9 mouse cellular contexts compared by ENCODE assay signal in genomic region chr5:136458102-136458863, GRCm38 (mm10).
A peak's percentile ranks its signal among the peaks of the same experiment; 100 is the strongest.
DNase-seq lines count a peak whose midpoint lies in the region; ATAC-seq lines count a peak whose summit lies in the region.
"Had no signal": no experiment of that assay in that cellular context is flagged by ENCODE, and none has a peak within 500 bp of the region (broad histone marks: within the 10 kb centered on the region; RNA-seq: fewer than 3 reads in every experiment).

No protein-coding gene starts in this region.

- no peak overlapping the region for H3K4me2 ChIP-seq in hindbrain, embryonic 11.5 days (replicated peaks; ENCODE audit: low read depth, low read length)
- H3K4me2 ChIP-seq in hindbrain, embryonic 13.5 days = no peak overlapping the region
- H3K4me2 ChIP-seq: limb, embryonic 15.5 days had no signal

- no peaks in the 10 kb centered on the region for H3K4me1 ChIP-seq in hindbrain, embryonic 11.5 days (replicated peaks; ENCODE audit: control insufficient read depth, insufficient read depth, low read length)
- peaks cover 21% of the 10 kb centered on the region for H3K4me1 ChIP-seq in hindbrain, embryonic 13.5 days (replicated peaks)

- intact Hi-C loops in left cerebral cortex, postnatal 4 days (cut with DNase I) = no loop called here

- no peak for DNase-seq in hindbrain, embryonic 11.5 days (ENCODE audit: low spot score)
- peak; percentile 49 for DNase-seq in brain, adult 2 months (ENCODE audit: low read depth, low spot score)
- peak; percentile 61 for DNase-seq in kidney, adult 9 months
- DNase-seq in mesoderm, embryonic 11.5 days (ENCODE audit: low read depth, low spot score) = peak; percentile 75
- DNase-seq in spleen, postnatal 36 days (ENCODE audit: low spot score in 2 of 2) = no peak
- DNase-seq in left cerebral cortex, postnatal 4 days = no peak
- no peak for DNase-seq in spleen, adult 18-20 months

- no peaks in the 10 kb centered on the region for H3K27me3 ChIP-seq in hindbrain, embryonic 11.5 days (ENCODE audit: control insufficient read depth, insufficient read depth, low read length)
- no peaks in the 10 kb centered on the region for H3K27me3 ChIP-seq in hindbrain, embryonic 13.5 days

- no peak overlapping the region for H3K4me3 ChIP-seq in hindbrain, embryonic 11.5 days (ENCODE audit: low read depth, low read length)
- H3K4me3 ChIP-seq in hindbrain, embryonic 13.5 days = no peak overlapping the region
- H3K4me3 ChIP-seq: limb, embryonic 15.5 days had no signal

- 0 out of 2 replicates have a peak overlapping the region, but pooled peaks have one; percentile 13 for H3K27ac ChIP-seq in hindbrain, embryonic 11.5 days (ENCODE audit: low read depth, low read length)
- no peak overlapping the region for H3K27ac ChIP-seq in hindbrain, embryonic 13.5 days

- no peaks in the 10 kb centered on the region for H3K36me3 ChIP-seq in hindbrain, embryonic 11.5 days (ENCODE audit: control insufficient read depth, insufficient read depth, low read length)
- H3K36me3 ChIP-seq in hindbrain, embryonic 13.5 days = no peaks in the 10 kb centered on the region
- H3K36me3 ChIP-seq: limb, embryonic 15.5 days had no signal

- no peak overlapping the region for H3K9ac ChIP-seq in hindbrain, embryonic 11.5 days (ENCODE audit: low read depth, low read length)
- no peak overlapping the region for H3K9ac ChIP-seq in hindbrain, embryonic 13.5 days
- H3K9ac ChIP-seq: limb, embryonic 15.5 days had no signal

- no peak for ATAC-seq in hindbrain, embryonic 11.5 days (ENCODE audit: low FRiP score)
- no peak for ATAC-seq in hindbrain, embryonic 13.5 days (ENCODE audit: low FRiP score)

- H3K9me3 ChIP-seq in hindbrain, embryonic 11.5 days (ENCODE audit: control insufficient read depth, low read length) = no peaks in the 10 kb centered on the region
- no peaks in the 10 kb centered on the region for H3K9me3 ChIP-seq in hindbrain, embryonic 13.5 days
- H3K9me3 ChIP-seq: limb, embryonic 15.5 days had no signal

- 75% methylated on average over 7 of the region's 7 CpGs for WGBS in hindbrain, embryonic 11.5 days
- WGBS in hindbrain, embryonic 13.5 days = 74% methylated on average over 7 of the region's 7 CpGs

Comparison
In these comparisons a context has a peak if more than half of its experiments do, and no peak if none do; other contexts are left out.
1. DNase-seq: peak in brain, adult 2 months (single experiment), kidney, adult 9 months (single experiment) and mesoderm, embryonic 11.5 days (single experiment); none in hindbrain, embryonic 11.5 days (single experiment), spleen, postnatal 36 days (0 of 2), left cerebral cortex, postnatal 4 days (single experiment) and spleen, adult 18-20 months (0 of 2).